Mouse (Mus musculus) midbrain, postnatal 0 days (tissue): ENCODE results near the gene B3gnt2. TPM values are rescaled to one million over a fixed set of nuclear protein-coding genes. Genes with fewer than 3 reads are reported as not detected.

Experiments used
- ATAC-seq: fragments of 200-750 bp; cut with Nextera tagmentation; 2 replicates; pipeline ENCODE4 v1.8.0; 2017; ENCODE audit warnings: moderate number of reproducible peaks, mild to moderate bottlenecking, moderate TSS enrichment, moderate library complexity; ENCODE audit not compliant: low FRiP score
- DNase-seq: peaks from one replicate; pipeline ENCODE4 v3.0.0-alpha.2; 2015; ENCODE audit warnings: low spot score
- H3K27ac ChIP-seq: fragments of 300-500 bp; sonication (generic); 2 replicates; pipeline ENCODE4 v1.5.1; 2014; ENCODE audit warnings: low read depth, mild to moderate bottlenecking, low read length, mixed read lengths
- H3K27me3 ChIP-seq: fragments of 300-500 bp; sonication (generic); 2 replicates; pipeline ENCODE4 v1.6.1; 2014; ENCODE audit warnings: low read length, control low read depth, mixed read lengths; ENCODE audit not compliant: insufficient read depth
- H3K36me3 ChIP-seq: fragments of 300-500 bp; sonication (generic); 2 replicates; pipeline ENCODE4 v1.6.1; 2014; ENCODE audit warnings: low read length, control low read depth, mixed read lengths; ENCODE audit not compliant: insufficient read depth
- H3K4me1 ChIP-seq: fragments of 300-500 bp; sonication (generic); 2 replicates; pipeline ENCODE4 v1.6.1; 2014; ENCODE audit warnings: mild to moderate bottlenecking, control low read depth, antibody characterized with exemption, low read length, mixed read lengths; ENCODE audit not compliant: insufficient read depth
- H3K4me2 ChIP-seq: fragments of 300-500 bp; sonication (generic); 2 replicates; pipeline ENCODE4 v1.6.1; 2014; ENCODE audit warnings: low read depth, mild to moderate bottlenecking, low read length, mixed read lengths; ENCODE audit not compliant: poor library complexity, severe bottlenecking
- H3K4me3 ChIP-seq: fragments of 300-500 bp; sonication (generic); 2 replicates; pipeline ENCODE4 v1.5.1; 2014; ENCODE audit warnings: low read depth, mild to moderate bottlenecking, low read length, moderate library complexity
- H3K9ac ChIP-seq: fragments of 300-500 bp; sonication (generic); replicated peaks from 2 replicates; pipeline ENCODE4 v1.6.1; 2014; ENCODE audit warnings: mild to moderate bottlenecking, low read length, moderate library complexity, mixed read lengths; ENCODE audit not compliant: poor library complexity, severe bottlenecking
- H3K9me3 ChIP-seq: fragments of 300-500 bp; sonication (generic); 2 replicates; pipeline ENCODE4 v1.6.1; 2016; ENCODE audit warnings: low read length, control low read depth
- CTCF ChIP-seq: IDR thresholded peaks from 2 replicates; pipeline ENCODE4 v1.5.1; 2016; ENCODE audit warnings: antibody characterized with exemption, mild to moderate bottlenecking
- WGBS: fragments of 180-500 bp; shearing (Covaris S2); extraction: QIAGEN DNeasy Blood & Tissue Kit; methylation state at CpG from one replicate; pipeline ENCODE4 v1.1.7; 2014; 5-methylcytosine and 5-hydroxymethylcytosine counted together
- polyA plus RNA-seq: library from polyadenylated mRNA; unstranded; fragments of >200 nt; fragmentation: Nextera tagmentation; extraction: Ambion mirVana; gene quantifications from 2 replicates; pipeline ENCODE4 v1.2.1, GENCODE M21; 2015
- total RNA-seq: library from RNA; depleted of rRNA; stranded (reverse); fragments of >200 nt; gene quantifications from 2 replicates; pipeline ENCODE4 v1.2.3, GENCODE M21; 2014

B3gnt2 gene
- total and polyA plus RNA-seq, 2 experiments from 2014 or later = 2.0 to 6.2 TPM

DNA sequence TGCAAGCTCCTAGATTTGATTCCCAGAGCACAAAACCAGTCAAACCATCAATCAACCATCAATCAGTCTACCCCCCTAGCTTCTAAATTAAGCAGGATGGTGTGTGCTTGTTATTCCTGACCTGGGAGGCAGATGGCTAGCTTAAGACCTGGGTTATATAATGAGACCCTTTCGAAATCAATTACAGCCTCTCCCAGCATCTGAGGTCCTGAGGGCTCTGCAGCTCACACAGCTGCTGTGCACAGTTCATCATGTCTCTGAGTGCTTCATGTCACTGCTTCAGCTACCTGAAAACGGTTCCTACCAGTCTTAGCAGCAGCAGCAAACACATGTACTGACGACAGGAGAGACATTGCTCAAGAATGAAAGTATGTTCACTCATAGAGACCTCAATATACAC, 32.3 kb upstream of the B3gnt2 start:
- Histone ChIP-seq H3K36me3 (no peaks in the 10 kb centered on the region), H3K4me1 (no peaks in the 10 kb centered on the region), H3K27me3 (no peaks in the 10 kb centered on the region), H3K4me2 (no peak overlapping the region), H3K4me3 (no peak overlapping the region), H3K9me3 (no peaks in the 10 kb centered on the region), H3K27ac (no peak overlapping the region), H3K9ac (no peak overlapping the region)
- DNase-seq (no peak), ATAC-seq (no peak)
- WGBS = 52% methylated on average over 3 of the region's 3 CpGs
- TF ChIP-seq CTCF = no peak

DNA sequence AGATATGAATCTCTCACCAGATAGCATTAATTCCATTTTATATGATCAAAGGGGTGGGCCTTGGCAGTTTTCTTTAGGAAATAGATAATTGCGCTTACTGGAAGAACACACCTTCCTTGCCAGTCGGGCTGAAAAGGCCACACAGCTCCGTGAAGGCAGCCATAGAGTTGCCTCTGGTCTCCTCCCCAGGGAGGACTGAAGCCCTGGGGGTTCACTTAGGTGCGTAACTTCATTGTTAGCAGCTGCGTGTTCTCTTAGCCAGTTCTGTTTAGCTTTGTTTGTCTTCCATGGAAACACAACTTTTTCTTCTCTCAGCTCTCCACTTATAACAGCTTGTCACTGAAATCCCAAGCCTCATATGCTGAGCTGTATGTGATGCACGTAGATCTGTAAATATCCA, 31.7 kb upstream of the B3gnt2 start:
- Histone ChIP-seq H3K36me3 (no peaks in the 10 kb centered on the region), H3K9ac (no peak overlapping the region), H3K27me3 (no peaks in the 10 kb centered on the region), H3K4me2 (no peak overlapping the region), H3K4me3 (no peak overlapping the region), H3K27ac (no peak overlapping the region), H3K4me1 (no peaks in the 10 kb centered on the region), H3K9me3 (no peaks in the 10 kb centered on the region)
- 74% methylated on average over 6 of the region's 6 CpGs for WGBS
- ATAC-seq (no peak), DNase-seq (no peak)
- TF ChIP-seq CTCF = no peak

DNA sequence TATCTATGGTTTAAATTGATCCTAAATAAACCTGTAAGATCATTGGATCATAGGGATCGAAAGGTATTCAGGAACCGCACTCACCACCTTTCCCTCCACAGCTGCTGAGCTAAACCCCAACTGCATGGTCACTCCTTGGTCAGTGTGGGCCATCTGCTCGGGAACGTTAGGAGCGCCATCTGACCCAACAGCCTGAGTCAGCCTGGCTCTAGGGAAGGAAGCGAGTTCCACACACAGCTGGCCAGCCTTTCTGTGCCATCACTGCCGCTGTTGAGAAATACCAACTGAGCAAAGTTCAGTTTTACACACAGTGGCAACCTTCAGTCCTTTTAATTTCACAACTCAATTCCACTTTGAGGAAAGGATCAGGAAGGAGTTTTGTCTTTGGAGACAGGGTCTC, 31.1 kb upstream of the B3gnt2 start:
- H3K4me3 ChIP-seq = no peak overlapping the region
- no peak overlapping the region for H3K4me2 ChIP-seq
- H3K4me1 ChIP-seq = no peaks in the 10 kb centered on the region
- no peaks in the 10 kb centered on the region for H3K27me3 ChIP-seq
- WGBS = 93% methylated on average over 7 of the region's 7 CpGs
- H3K9me3 ChIP-seq = no peaks in the 10 kb centered on the region
- TF ChIP-seq CTCF = no peak
- H3K27ac ChIP-seq = no peak overlapping the region
- H3K36me3 ChIP-seq = no peaks in the 10 kb centered on the region
- H3K9ac ChIP-seq = no peak overlapping the region
- ATAC-seq (no peak), DNase-seq (no peak)

DNA sequence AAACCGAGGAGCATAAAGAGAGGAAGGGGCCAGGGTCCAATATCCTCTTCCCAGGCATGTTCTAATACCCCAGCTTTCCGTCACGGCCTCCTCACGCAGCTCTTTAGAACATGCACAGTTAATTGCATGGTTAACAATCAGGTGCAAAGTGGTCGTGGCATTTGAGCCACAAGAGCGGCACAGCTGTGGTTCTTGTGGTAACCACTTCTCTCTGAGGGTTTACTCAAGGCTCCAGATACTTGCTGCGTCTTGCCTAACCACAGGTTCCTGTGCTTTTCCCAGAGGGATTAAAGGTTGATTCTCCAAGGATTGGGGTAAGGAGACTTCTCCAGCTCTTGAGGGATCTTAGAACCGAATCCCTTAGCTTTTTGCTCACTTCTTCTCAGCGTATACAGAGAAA, 30.5 kb upstream of the B3gnt2 start:
- no peak overlapping the region for H3K4me2 ChIP-seq
- no peaks in the 10 kb centered on the region for H3K4me1 ChIP-seq
- TF ChIP-seq CTCF = no peak
- H3K36me3 ChIP-seq = no peaks in the 10 kb centered on the region
- no peak for DNase-seq
- H3K4me3 ChIP-seq = no peak overlapping the region
- H3K9me3 ChIP-seq = no peaks in the 10 kb centered on the region
- no peak overlapping the region for H3K27ac ChIP-seq
- no peaks in the 10 kb centered on the region for H3K27me3 ChIP-seq
- 86% methylated on average over 9 of the region's 9 CpGs for WGBS
- no peak overlapping the region for H3K9ac ChIP-seq
- ATAC-seq = no peak

DNA sequence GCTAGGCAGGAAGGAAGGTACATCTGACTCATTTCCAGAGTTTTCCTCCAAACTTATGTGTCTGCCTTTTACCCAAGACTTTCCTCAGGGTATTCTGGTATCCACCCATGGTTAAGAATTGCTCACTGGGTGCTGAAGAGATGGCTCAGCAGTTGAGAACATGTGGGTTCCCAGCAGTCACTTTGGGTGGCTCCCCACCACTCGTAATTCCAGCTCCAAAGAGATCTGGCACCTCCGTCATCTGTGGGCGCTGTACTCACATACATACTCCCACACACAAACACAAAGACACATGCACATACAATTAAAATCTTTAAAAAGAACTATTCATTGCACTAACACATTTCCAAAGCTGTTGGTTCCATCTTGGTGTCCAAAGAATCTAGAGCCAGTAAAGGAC, 28.5 kb upstream of the B3gnt2 start:
- H3K27ac ChIP-seq = no peak overlapping the region
- H3K9me3 ChIP-seq = no peaks in the 10 kb centered on the region
- no peak overlapping the region for H3K9ac ChIP-seq
- no peak for ATAC-seq
- 97% methylated on average over 3 of the region's 3 CpGs for WGBS
- no peak overlapping the region for H3K4me2 ChIP-seq
- no peak for DNase-seq
- H3K4me1 ChIP-seq = no peaks in the 10 kb centered on the region
- no peak overlapping the region for H3K4me3 ChIP-seq
- no peak for TF ChIP-seq CTCF
- H3K36me3 ChIP-seq = no peaks in the 10 kb centered on the region
- H3K27me3 ChIP-seq = no peaks in the 10 kb centered on the region

DNA sequence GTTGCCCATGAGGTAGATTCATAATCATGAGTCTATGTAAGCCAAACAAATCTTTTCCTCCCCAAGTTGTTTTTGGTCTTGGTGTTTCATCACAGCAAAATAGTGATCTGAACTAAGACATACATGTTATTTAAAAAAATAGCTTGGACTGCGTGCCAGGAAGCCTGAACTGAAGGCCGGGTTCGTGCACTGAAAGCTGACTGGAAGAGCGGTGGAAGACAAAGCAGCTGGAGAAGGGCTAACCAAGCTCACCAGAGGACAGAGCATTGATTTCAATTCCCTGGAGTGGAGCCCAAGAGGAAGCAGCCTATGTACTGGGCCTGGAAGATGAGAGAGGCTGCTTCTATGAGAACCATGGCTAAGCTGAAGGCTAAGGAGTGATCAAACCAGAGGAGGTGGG, 26.2 kb upstream of the B3gnt2 start:
- 85% methylated on average over 4 of the region's 4 CpGs for WGBS
- H3K36me3 ChIP-seq = no peaks in the 10 kb centered on the region
- H3K9me3 ChIP-seq = no peaks in the 10 kb centered on the region
- H3K27me3 ChIP-seq = no peaks in the 10 kb centered on the region
- H3K9ac ChIP-seq = no peak overlapping the region
- no peak overlapping the region for H3K27ac ChIP-seq
- no peak overlapping the region for H3K4me2 ChIP-seq
- TF ChIP-seq CTCF = no peak
- no peaks in the 10 kb centered on the region for H3K4me1 ChIP-seq
- H3K4me3 ChIP-seq = no peak overlapping the region
- ATAC-seq = no peak
- no peak for DNase-seq

DNA sequence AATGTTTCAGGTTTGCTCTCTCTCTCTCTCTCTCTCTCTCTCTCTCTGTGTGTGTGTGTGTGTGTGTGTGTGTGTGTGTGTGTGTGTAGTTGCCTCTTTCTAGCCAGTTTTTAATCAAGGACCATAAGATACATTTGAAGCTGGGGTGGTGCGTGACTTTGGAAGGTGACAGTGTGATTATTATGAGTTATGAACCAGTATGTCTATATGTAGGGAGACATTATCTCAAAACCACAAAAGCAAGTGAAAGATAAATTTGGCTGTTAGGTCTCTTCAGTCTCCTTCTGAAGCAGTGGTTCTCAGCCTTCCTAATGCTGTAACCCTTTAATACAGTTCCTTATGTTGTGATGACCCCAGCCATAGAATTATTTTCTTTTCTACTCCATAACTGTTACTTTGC, 24.6 kb upstream of the B3gnt2 start:
- no peak overlapping the region for H3K4me3 ChIP-seq
- H3K9ac ChIP-seq = no peak overlapping the region
- WGBS = 100% methylated on average over 1 of the region's 1 CpGs
- H3K4me2 ChIP-seq = no peak overlapping the region
- no peaks in the 10 kb centered on the region for H3K36me3 ChIP-seq
- no peaks in the 10 kb centered on the region for H3K9me3 ChIP-seq
- H3K27me3 ChIP-seq = no peaks in the 10 kb centered on the region
- no peaks in the 10 kb centered on the region for H3K4me1 ChIP-seq
- no peak for TF ChIP-seq CTCF
- no peak for DNase-seq
- H3K27ac ChIP-seq = no peak overlapping the region
- ATAC-seq = no peak
